Mouse (Mus musculus): Measurements from ENCODE around the gene Pla2g7.
"Not testable (repeated sequence)": the region's sequence is repeated elsewhere in the genome, so short reads cannot be mapped to it uniquely, and the experiment has no call there.

Pla2g7 gene

GRCm38 (mm10) chr17:43567992-43568888 lies at the start of gene Pla2g7:
Gene Pla2g7, plus strand, starts transcription at chr17:43568098.
- peak; percentile 38 for DNase-seq (ENCODE audit: low read depth, low spot score)

GRCm38 (mm10) chr17:43518644-43519409 lies 49.1 kb upstream of the Pla2g7 start:
- peak; percentile 86 for DNase-seq (ENCODE audit: low read depth, low spot score)

- no peak for DNase-seq (ENCODE audit: low read depth, low spot score)
Observed at GRCm38 (mm10) chr17:43520166-43520565, 47.7 kb upstream of the Pla2g7 start.

DNA sequence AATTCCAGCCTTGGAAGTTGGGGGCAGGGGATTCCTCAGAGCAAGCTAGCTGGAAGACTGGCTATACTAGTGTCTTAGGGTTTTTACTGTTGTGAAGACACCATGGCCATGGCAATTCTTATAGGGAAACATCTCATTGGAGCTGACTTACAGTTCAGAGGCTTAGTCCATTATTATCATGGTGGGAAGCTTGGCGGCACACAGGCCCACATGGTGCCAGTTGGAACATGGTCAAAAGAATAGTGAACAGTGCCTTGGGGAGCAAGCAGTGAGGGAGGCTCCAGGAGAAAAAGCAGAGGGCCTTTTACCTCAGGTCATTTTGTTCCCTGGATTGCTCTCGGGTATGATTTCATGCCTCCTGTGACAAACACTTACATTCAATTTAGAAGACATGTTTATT lies 37.4 kb upstream of the Pla2g7 start:
- no peak for DNase-seq (ENCODE audit: low read depth, low spot score)

DNA sequence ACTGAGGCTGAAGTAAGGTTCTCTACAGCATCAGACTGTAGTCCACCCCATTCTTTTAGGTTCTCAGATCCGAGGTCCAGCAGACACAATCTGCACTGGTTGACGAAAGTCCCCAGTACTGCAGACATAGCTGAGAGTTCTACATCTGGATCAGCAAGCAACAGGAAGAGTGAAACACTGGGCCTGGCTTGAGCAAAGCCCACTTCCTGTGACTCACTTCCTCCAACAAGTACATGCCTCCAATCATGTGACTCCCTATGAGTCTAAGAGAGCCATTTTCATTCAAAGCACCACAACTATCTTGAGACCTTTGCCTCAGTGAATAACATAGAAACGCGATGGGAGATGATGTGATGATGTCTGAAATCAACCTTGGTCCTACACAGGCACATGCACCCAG lies 36.7 kb upstream of the Pla2g7 start:
- DNase-seq (ENCODE audit: low read depth, low spot score): no peak

- DNase-seq (ENCODE audit: low read depth, low spot score): peak; percentile 75
Observed at GRCm38 (mm10) chr17:43534362-43535222, 33.3 kb upstream of the Pla2g7 start.

- DNase-seq (ENCODE audit: low read depth, low spot score): not testable (repeated sequence)
Observed at GRCm38 (mm10) chr17:43536841-43537240, 31.1 kb upstream of the Pla2g7 start.

- DNase-seq (ENCODE audit: low read depth, low spot score): no peak
Observed at GRCm38 (mm10) chr17:43538767-43539166, 29.1 kb upstream of the Pla2g7 start.

DNA sequence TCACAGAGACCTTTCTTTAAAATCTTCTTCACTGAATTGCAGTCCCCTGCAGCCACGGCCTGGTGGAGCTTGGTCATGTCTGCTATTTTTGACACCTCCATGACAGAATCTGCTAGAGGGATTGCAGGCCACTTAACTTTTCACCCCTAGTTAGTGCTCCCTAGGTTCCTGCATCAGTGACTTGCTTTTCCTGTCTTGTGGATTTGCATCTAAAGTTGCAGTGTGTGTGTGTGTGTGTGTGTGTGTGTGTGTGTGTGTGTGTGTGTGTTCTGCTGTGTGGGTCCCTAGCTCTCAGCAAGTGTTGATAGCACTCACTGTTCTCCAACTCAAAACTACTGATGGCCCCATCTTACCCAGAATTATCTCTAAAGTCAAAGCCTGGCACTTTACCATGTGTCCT lies 24.4 kb upstream of the Pla2g7 start, which contains the start of gene Ankrd66:
Gene Ankrd66 (minus strand): TSS at position 101 of the 400 bp plus-strand sequence.
- no peak for DNase-seq (ENCODE audit: low read depth, low spot score)

- no peak for DNase-seq (ENCODE audit: low read depth, low spot score)
Observed at GRCm38 (mm10) chr17:43544040-43544439, 23.9 kb upstream of the Pla2g7 start.

DNA sequence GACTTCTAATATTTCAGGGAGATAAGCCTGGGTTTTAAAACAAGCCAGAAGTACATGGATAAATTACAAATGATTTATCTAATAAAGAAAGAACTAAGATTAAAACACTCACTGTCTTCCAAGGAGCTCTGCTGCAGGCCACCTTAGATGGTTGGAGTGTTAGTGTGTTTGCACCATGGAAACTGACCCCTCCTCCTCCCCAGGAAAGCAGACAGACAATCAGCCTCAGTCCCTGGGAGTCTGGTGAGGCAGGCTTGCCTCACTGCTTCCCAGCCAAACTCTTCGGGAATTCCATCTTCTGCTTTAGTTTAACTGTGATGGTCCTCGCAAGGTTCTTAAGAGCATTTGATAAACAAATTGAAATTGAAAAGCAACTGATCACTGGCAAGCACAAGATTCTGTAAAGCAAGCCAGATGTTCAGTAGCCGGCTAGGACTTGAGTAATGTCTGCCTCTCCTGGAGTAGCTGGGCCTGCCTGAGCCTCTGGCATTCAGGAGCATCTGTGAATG lies 16.7 kb upstream of the Pla2g7 start:
- DNase-seq (ENCODE audit: low read depth, low spot score): no peak

GRCm38 (mm10) chr17:43554516-43555403 lies 13.1 kb upstream of the Pla2g7 start:
- DNase-seq (ENCODE audit: low read depth, low spot score): no peak

DNA sequence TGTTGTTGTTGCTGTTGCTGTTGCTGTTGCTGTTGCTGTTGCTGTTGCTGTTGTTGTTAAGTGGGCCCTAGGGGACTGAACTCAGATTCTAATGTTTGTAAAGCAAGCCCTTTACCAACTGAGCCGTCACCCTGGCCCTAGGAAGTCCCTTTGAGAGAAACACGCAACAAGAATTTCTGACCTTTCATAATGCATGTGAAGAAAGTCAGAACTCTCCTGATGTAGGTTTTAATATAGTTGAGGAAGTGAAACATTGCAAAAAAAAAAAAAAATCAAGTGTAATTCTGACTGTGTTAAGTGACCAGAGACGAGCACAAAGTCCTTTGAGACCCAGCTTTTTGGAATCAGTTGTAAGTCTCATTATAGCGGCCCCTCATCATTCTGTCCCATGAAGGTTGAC lies 10.8 kb upstream of the Pla2g7 start:
- DNase-seq (ENCODE audit: low read depth, low spot score): no peak

GRCm38 (mm10) chr17:43557541-43558090 lies 10.3 kb upstream of the Pla2g7 start:
- peak; percentile 9 for DNase-seq (ENCODE audit: low read depth, low spot score)

GRCm38 (mm10) chr17:43558678-43559077 lies 9.2 kb upstream of the Pla2g7 start:
- DNase-seq (ENCODE audit: low read depth, low spot score): peak; percentile 72

DNA sequence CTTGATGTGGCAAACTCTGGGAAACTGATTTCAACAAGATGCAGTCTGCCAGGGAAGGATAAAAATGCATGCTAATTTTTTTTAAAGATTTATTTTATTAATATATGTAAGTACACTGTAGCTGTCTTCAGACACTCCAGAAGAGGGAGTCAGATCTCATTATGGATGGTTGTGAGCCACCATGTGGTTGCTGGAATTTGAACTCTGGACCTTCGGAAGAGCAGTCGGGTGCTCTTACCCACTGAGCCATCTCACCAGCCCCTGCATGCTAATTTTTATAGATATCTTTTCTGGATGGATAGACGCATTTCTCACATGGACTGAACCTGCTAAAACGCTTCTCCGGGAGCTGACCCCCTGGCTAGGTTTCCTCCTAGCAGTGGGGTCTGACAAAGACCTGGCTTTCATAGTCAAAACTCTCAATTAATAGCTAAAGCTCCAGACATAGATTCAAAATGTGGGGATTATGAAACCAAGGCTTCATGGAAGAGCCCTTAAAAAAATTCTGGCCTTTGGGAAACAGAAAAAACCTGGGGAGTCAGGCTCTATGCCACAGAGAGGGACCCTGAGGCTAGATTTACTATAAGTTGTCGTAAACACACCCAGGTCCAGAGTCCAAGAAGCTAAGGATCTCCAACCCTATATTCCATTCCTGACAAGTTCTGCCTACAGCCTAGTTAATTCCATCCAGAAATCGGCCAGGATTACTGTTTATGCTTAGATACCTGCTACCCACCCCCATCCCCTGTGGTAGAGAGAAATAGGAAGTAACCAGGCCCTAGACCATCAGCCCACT lies 4.5 kb upstream of the Pla2g7 start:
- no peak for DNase-seq (ENCODE audit: low read depth, low spot score)

DNA sequence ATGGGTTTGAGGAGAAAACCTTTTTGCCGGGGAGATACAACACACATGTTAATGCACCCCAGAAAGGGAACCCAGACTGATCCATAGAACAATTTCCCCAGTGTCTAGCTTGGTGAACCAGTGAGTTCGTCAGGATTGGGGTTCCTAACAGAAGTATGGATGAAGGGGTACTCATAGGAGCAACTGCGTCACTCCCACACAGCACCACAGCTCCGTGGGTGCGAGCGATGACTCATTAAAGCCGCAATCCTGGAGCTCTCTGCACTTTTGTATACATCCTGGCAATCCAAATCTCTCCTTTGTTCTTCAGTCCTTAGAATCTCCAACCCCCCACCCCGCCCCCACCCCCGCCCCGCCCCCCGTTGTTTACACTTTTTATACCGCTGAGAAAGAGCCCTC lies 306 bp upstream of the Pla2g7 start:
- DNase-seq (ENCODE audit: low read depth, low spot score): peak; percentile 12

DNA sequence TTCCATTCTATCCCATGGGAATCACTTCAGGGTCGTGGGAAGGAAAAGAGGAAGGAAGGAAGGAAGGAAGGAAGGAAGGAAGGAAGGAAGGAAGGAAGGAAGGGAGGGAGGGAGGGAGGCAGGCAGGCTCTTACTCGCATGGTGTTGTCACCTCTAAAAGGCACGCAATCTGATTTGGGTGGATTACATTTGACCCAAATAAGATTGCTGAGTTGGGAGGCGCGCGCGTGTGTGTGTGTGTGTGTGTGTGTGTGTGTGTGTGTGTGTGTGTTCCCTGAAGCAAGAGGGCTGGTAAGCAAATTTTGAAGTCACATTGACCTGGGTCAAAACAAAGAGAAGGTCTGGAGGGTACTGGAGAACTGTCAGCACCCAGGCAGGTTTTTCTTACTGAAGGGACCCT lies 1.4 kb downstream of the Pla2g7 start:
- DNase-seq (ENCODE audit: low read depth, low spot score): no peak

DNA sequence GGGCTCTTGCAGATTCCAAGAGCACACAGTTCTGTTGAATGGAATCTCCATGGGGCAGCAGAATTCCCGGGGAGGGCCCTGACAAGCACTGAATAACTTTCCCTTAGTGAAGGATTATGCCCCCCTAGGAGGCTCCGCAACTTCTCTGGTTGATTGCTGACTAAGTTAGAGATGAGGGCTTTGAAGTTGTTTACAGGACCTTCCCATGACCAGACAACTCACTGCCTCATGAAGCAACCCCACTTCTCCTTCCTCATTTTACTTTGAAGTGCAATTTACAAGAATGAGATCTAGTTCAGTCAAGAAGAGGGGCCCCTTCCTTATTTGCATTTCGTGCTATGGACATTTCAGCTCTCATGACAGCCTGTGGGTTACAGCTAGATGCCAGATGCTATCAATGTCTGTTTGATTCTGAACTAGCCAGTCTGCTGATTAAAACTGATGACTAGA lies 5.8 kb downstream of the Pla2g7 start:
- DNase-seq (ENCODE audit: low read depth, low spot score): no peak

Data from ES-CJ7 (cell line).